Mouse (Mus musculus) hindbrain, embryonic 12.5 days (tissue): ENCODE data around the gene Pml. TPM values are rescaled to one million over a fixed set of nuclear protein-coding genes. Genes with fewer than 3 reads are reported as not detected.

Source experiments
- ATAC-seq: fragments of 200-750 bp; cut with Nextera tagmentation; 2 replicates; pipeline ENCODE4 v1.8.0; 2017; ENCODE audit warnings: moderate TSS enrichment; ENCODE audit not compliant: low FRiP score
- H3K27ac ChIP-seq: fragments of 300-500 bp; sonication (generic); 2 replicates; pipeline ENCODE4 v1.5.1; 2016; ENCODE audit warnings: mild to moderate bottlenecking
- H3K27me3 ChIP-seq: fragments of 300-500 bp; sonication (generic); 2 replicates; pipeline ENCODE4 v1.6.1; 2016; ENCODE audit warnings: mild to moderate bottlenecking
- H3K36me3 ChIP-seq: fragments of 300-500 bp; sonication (generic); 2 replicates; pipeline ENCODE4 v1.6.1; 2016; ENCODE audit warnings: mild to moderate bottlenecking
- H3K4me1 ChIP-seq: fragments of 300-500 bp; sonication (generic); 2 replicates; pipeline ENCODE4 v1.6.1; 2016
- H3K4me2 ChIP-seq: fragments of 300-500 bp; sonication (generic); replicated peaks from 2 replicates; pipeline ENCODE4 v1.6.1; 2016; ENCODE audit warnings: mild to moderate bottlenecking
- H3K4me3 ChIP-seq: fragments of 300-500 bp; sonication (generic); 2 replicates; pipeline ENCODE4 v1.5.1; 2016; ENCODE audit warnings: mild to moderate bottlenecking
- H3K9ac ChIP-seq: fragments of 300-500 bp; sonication (generic); 2 replicates; pipeline ENCODE4 v1.6.1; 2016; ENCODE audit warnings: mild to moderate bottlenecking, moderate library complexity
- H3K9me3 ChIP-seq: fragments of 300-500 bp; sonication (generic); replicated peaks from 2 replicates; pipeline ENCODE4 v1.6.1; 2016; ENCODE audit warnings: mild to moderate bottlenecking
- WGBS: fragments of 180-500 bp; shearing (Covaris S2); methylation state at CpG from one replicate; pipeline ENCODE4 v1.1.7; 2016; 5-methylcytosine and 5-hydroxymethylcytosine counted together
- polyA plus RNA-seq: library from polyadenylated mRNA; unstranded; fragments of >200 nt; fragmentation: Nextera tagmentation; extraction: Ambion mirVana; gene quantifications from 2 replicates; pipeline ENCODE4 v1.2.1, GENCODE M21; 2016

Pml gene
- polyA plus RNA-seq, 1 experiment from 2014 or later, result 10.1 TPM

- H3K27me3 ChIP-seq, result no peaks in the 10 kb centered on the region
- H3K9ac ChIP-seq, result peak overlapping the region; percentile 57
- peak overlapping the region; percentile 41 for H3K4me3 ChIP-seq
- H3K4me2 ChIP-seq, result peak overlapping the region; percentile 53
- no peak overlapping the region for H3K27ac ChIP-seq
- H3K36me3 ChIP-seq, result no peaks in the 10 kb centered on the region
- peaks cover 29% of the 10 kb centered on the region for H3K4me1 ChIP-seq
- WGBS, result 52% methylated on average over 7 of the region's 7 CpGs
- no peaks in the 10 kb centered on the region for H3K9me3 ChIP-seq
- ATAC-seq, result no peak
Observed at GRCm38 (mm10) chr9:58248746-58249413, 706 bp downstream of the Pml start.

DNA sequence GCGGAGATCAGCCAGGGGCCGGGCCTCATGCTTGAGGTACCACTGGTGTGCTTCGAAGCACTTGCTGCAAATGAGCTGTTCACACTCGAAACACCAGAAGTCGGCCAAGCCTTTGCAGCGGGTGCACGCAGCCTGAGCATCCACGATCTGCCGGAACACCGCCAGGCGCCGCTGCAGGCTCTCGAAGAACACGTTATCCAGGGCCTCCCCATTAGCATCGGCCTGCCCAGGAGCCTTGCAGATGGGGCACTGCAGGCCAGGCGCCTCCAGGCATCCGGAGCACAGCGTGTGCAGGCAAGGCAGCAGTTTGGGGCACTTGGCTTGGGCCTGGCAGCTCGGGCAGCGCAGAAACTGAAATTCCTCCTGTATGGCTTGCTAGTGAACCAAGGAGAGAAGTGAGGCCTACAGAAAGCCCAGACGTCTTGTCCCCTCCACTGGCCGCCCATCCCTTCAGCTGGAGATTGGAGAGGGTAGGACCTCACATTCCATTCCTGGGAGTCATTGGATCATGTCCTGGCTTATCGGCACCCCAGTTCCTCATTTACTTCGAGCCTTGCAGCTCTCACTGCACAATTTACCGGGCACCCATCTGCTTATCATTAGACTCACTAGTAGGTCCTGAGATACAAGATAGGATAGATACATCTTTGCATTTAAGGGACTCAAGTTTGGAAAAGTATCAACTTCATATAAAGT lies 2.4 kb downstream of the Pml start:
- Histone ChIP-seq H3K4me2 (peak overlapping the region; percentile 49), H3K9me3 (no peaks in the 10 kb centered on the region), H3K36me3 (no peaks in the 10 kb centered on the region), H3K27ac (no peak overlapping the region), H3K9ac (no peak overlapping the region), H3K27me3 (no peaks in the 10 kb centered on the region), H3K4me3 (no peak overlapping the region), H3K4me1 (peaks cover 32% of the 10 kb centered on the region)
- WGBS, result 15% methylated on average over 25 of the region's 25 CpGs
- ATAC-seq, result peak; percentile 72

DNA sequence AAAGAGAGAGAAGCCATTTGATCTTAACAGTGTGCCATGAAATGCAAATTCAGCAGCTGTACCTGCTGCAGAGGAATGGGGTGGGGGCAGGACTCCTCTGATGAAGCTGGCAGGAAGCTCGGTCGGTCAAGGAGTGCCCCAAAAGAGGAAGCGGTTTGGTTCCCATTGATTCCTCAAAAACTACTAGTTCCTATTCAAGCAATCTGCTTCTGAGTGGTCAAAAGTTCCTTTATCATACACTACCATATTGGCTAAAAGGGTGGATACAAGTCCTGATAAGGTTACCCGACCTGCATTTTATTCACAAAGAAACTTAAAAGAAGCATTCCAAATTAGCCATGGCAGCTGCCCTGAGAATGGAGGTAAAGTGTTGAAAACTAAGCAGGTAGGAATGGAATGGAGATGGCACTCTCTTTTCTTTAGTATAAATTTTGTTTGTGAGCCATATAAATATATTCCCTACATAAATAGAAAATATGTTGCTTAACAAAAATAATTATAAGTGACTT lies 3.4 kb downstream of the Pml start:
- 75% methylated on average over 4 of the region's 4 CpGs for WGBS
- ATAC-seq, result no peak
- H3K27ac ChIP-seq, result no peak overlapping the region
- H3K27me3 ChIP-seq, result no peaks in the 10 kb centered on the region
- no peak overlapping the region for H3K4me3 ChIP-seq
- H3K36me3 ChIP-seq, result no peaks in the 10 kb centered on the region
- H3K9me3 ChIP-seq, result no peaks in the 10 kb centered on the region
- H3K9ac ChIP-seq, result no peak overlapping the region
- no peak overlapping the region for H3K4me2 ChIP-seq
- H3K4me1 ChIP-seq, result peaks cover 42% of the 10 kb centered on the region

- no peak overlapping the region for H3K4me2 ChIP-seq
- H3K4me3 ChIP-seq, result no peak overlapping the region
- H3K27me3 ChIP-seq, result no peaks in the 10 kb centered on the region
- no peak overlapping the region for H3K9ac ChIP-seq
- H3K9me3 ChIP-seq, result no peaks in the 10 kb centered on the region
- no peak for ATAC-seq
- peaks cover 28% of the 10 kb centered on the region for H3K4me1 ChIP-seq
- no peak overlapping the region for H3K27ac ChIP-seq
- no peaks in the 10 kb centered on the region for H3K36me3 ChIP-seq
- WGBS, result 84% methylated on average over 6 of the region's 6 CpGs
Observed at GRCm38 (mm10) chr9:58243696-58244095, 5.9 kb downstream of the Pml start.

- peaks cover 24% of the 10 kb centered on the region for H3K4me1 ChIP-seq
- no peaks in the 10 kb centered on the region for H3K27me3 ChIP-seq
- H3K9me3 ChIP-seq, result no peaks in the 10 kb centered on the region
- 86% methylated on average over 5 of the region's 5 CpGs for WGBS
- no peak for ATAC-seq
- H3K9ac ChIP-seq, result no peak overlapping the region
- H3K36me3 ChIP-seq, result no peaks in the 10 kb centered on the region
- no peak overlapping the region for H3K4me2 ChIP-seq
- no peak overlapping the region for H3K4me3 ChIP-seq
- H3K27ac ChIP-seq, result 0 out of 2 replicates have a peak overlapping the region, but pooled peaks have one; percentile 18
Observed at GRCm38 (mm10) chr9:58242696-58243095, 6.9 kb downstream of the Pml start.

- H3K9me3 ChIP-seq, result no peaks in the 10 kb centered on the region
- no peaks in the 10 kb centered on the region for H3K27me3 ChIP-seq
- no peak overlapping the region for H3K4me2 ChIP-seq
- WGBS, result 61% methylated on average over 9 of the region's 9 CpGs
- H3K4me1 ChIP-seq, result peaks cover 18% of the 10 kb centered on the region
- no peak overlapping the region for H3K4me3 ChIP-seq
- 0 out of 2 replicates have a peak overlapping the region, but pooled peaks have one; percentile 18 for H3K27ac ChIP-seq
- H3K9ac ChIP-seq, result no peak overlapping the region
- no peaks in the 10 kb centered on the region for H3K36me3 ChIP-seq
- no peak for ATAC-seq
Observed at GRCm38 (mm10) chr9:58241780-58242485, 7.7 kb downstream of the Pml start.

GRCm38 (mm10) chr9:58234502-58235015 lies 15.0 kb downstream of the Pml start:
- Histone ChIP-seq H3K9me3 (no peaks in the 10 kb centered on the region), H3K36me3 (peaks cover 16% of the 10 kb centered on the region)
- 97% methylated on average over 28 of the region's 28 CpGs for WGBS

DNA sequence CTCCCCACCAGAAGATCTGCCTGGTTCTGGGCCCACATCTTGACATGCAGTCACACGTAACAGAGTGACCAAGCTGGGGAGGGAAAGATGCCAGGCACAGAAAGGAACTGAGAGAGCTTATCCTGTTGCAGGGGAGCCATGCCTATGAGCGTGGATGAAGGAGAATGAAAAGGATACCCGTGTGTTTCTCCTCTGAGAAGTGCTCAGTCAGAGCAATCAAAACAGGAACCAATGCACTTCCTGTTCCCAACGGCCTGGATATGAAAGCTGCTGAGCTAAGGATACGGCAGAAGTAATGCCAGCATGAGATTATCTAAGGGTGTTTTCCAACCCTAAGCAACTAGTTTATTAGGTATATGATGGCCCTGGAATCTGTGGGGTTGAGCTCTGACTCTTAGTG lies 17.2 kb downstream of the Pml start:
- Histone ChIP-seq H3K4me3 (no peak overlapping the region), H3K27me3 (no peaks in the 10 kb centered on the region), H3K4me1 (no peaks in the 10 kb centered on the region; the same call in 1 of the 2 replicates), H3K4me2 (no peak overlapping the region), H3K36me3 (peaks cover 31% of the 10 kb centered on the region), H3K9ac (no peak overlapping the region), H3K27ac (peak overlapping the region; percentile 37; the same call in 1 of the 2 replicates), H3K9me3 (no peaks in the 10 kb centered on the region)
- WGBS, result 76% methylated on average over 5 of the region's 5 CpGs
- ATAC-seq, result no peak

More at GRCm38 (mm10) chr9:58234502-58235015, 15.0 kb downstream of the Pml start:
- H3K27me3 ChIP-seq, result no peaks in the 10 kb centered on the region
- H3K4me3 ChIP-seq, result no peak overlapping the region
- H3K9ac ChIP-seq, result no peak overlapping the region
- ATAC-seq, result no peak
- no peaks in the 10 kb centered on the region; the same call in 1 of the 2 replicates for H3K4me1 ChIP-seq
- no peak overlapping the region for H3K27ac ChIP-seq
- no peak overlapping the region for H3K4me2 ChIP-seq

DNA sequence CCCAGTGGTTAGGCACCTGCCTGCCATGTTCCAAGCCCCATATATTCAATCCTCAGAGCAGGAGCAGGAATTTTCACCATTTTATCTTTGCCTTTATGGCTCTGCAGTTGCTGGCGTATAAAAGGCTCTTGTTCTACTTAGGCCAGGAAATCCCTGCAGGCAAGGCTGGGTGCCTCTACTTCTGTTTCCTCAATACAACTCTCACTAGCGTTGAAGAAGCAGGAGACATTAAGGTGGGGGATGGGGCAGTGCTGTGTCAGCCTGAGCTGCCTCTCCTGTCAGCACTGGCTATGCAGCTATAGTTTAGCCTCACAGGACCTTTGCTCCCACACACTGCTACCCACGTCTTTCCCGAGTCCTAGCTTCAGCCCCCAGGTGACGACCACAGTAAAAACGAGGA lies 17.8 kb downstream of the Pml start:
- Histone ChIP-seq H3K9ac (no peak overlapping the region), H3K27ac (peak overlapping the region; percentile 37; the same call in 1 of the 2 replicates), H3K27me3 (no peaks in the 10 kb centered on the region), H3K36me3 (peaks cover 31% of the 10 kb centered on the region), H3K9me3 (no peaks in the 10 kb centered on the region), H3K4me3 (no peak overlapping the region), H3K4me2 (no peak overlapping the region), H3K4me1 (no peaks in the 10 kb centered on the region; the same call in 1 of the 2 replicates)
- WGBS, result 75% methylated on average over 6 of the region's 6 CpGs
- ATAC-seq, result no peak

DNA sequence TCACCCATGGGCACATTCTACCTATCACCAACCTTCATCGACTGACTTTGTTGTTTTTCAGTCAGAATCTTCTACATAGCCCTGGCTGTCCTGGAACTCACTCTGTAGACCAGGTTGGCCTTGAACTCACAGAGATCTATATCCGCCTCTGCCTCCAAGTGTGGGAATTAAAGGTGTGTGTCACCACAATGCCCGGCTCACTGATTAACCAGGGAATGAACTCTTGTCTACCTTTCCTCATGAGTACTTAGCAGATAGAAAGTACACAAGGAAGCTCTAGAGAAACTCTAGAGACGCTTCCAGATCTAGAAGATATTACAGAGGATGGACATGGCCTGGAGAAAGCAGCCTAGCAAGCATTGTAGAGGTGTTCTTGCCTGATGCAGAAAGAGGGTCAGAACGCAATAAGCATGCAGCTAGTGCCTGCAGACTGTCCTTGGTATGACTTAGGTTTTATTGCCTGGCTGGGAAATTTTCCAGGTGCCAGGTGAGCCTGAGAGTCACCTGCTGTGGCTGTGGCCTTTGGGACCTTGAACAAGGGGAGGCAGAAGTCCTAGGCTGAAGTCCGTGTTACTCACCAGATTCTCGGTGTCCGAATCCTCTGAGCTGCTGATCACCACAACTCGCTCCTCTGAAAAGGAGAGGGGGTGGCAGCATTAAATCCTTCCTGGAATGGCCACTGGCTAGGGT lies 20.7 kb downstream of the Pml start:
- 96% methylated on average over 9 of the region's 9 CpGs for WGBS
- H3K4me2 ChIP-seq, result no peak overlapping the region
- H3K4me1 ChIP-seq, result no peaks in the 10 kb centered on the region; the same call in 1 of the 2 replicates
- H3K4me3 ChIP-seq, result no peak overlapping the region
- no peak overlapping the region for H3K9ac ChIP-seq
- H3K36me3 ChIP-seq, result peaks cover 22% of the 10 kb centered on the region
- H3K27me3 ChIP-seq, result no peaks in the 10 kb centered on the region
- H3K9me3 ChIP-seq, result no peaks in the 10 kb centered on the region
- H3K27ac ChIP-seq, result no peak overlapping the region
- ATAC-seq, result no peak

DNA sequence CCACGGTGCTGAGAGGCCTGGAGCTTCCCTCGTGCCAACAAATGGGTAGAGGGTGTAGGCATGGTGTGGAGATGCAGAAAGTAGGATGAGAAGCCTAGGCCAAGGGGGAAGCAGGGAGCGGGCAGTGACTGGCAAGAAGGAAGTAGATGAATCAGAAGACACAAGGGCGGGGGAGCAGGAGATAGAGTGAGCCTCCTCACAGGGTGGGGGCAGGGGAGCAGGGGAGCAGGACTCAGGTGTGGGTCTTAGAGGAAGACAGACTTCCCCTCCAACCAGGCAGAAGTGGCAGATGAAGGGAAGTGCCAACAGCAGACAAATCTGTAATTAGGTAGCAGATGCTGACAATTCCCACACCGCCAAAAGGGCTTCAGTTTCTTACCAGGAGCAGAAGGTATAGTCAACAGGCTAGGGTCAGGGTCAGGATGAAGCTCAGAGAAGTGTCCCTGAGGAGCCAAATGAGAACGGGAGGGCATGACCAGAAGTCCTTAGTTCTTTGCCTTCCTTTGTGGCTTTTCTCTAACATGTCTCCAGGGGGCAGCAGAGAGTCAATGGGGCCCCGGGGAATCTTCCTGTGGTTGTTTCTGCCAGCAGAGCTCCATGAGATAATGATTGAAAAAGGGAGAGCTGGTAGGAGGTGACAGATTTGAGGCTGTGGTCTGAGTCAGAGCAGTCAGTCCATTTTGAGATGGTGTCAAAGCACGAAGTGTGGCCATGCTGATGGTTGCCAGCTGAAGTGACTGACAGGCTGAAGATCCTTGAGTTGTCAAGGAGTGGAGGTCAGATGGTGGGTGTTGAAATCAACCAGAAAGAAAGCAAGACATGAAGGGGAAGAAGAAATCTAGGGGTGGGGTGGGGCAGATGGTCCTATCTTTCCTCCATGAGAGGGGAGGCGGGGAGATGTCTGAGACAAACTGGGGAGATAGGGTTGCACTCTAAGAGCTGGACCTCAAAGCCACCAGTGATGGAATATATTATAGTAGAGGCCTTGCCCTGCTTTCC lies 23.4 kb downstream of the Pml start:
- WGBS, result 69% methylated on average over 9 of the region's 9 CpGs
- H3K36me3 ChIP-seq, result peaks cover 21% of the 10 kb centered on the region

More for the DNA sequence above, 23.4 kb downstream of the Pml start:
- H3K4me2 ChIP-seq, result no peak overlapping the region
- no peaks in the 10 kb centered on the region for H3K4me1 ChIP-seq
- no peak overlapping the region for H3K9ac ChIP-seq
- no peaks in the 10 kb centered on the region for H3K27me3 ChIP-seq
- no peak overlapping the region for H3K4me3 ChIP-seq
- H3K27ac ChIP-seq, result no peak overlapping the region
- no peak for ATAC-seq
- no peaks in the 10 kb centered on the region for H3K9me3 ChIP-seq
